Mouse (Mus musculus) spleen, embryonic (tissue): ENCODE measurements at regions not wholly inside any gene's neighbourhood (a gene's known extent, or its start where the extent isn't known, plus 50 kb on each side); places are given as distances from the start of the nearest gene placed in this dataset.

Experiments
- CTCF ChIA-PET: fragments of 350-600 bp; sonication (Branson Sonifier 250); formaldehyde crosslinking; loops from one replicate; lab custom pipeline; 2022; lab: Charles Lee

DNA sequence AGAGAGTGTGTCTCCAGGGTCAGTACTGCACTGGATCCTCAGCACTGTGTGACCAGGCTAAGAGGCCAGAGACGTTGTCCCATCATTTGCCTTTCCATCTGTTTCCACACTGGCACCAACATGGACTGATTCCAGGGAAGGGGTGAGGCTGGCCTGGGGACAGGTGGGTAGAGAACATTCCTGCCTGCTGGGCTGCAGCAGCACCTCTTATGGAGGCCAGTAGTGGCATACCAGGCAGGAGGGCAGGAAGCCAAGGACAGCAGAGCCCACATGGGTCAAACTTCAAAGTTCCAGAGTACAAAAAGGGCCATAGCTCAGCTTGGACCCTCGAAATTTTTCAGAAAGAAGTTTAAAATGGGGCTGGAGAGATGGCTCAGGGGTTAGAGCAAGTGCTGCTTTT is 115.4 kb upstream of the Ercc6l2 start:
- CTCF ChIA-PET: no interaction called here

DNA sequence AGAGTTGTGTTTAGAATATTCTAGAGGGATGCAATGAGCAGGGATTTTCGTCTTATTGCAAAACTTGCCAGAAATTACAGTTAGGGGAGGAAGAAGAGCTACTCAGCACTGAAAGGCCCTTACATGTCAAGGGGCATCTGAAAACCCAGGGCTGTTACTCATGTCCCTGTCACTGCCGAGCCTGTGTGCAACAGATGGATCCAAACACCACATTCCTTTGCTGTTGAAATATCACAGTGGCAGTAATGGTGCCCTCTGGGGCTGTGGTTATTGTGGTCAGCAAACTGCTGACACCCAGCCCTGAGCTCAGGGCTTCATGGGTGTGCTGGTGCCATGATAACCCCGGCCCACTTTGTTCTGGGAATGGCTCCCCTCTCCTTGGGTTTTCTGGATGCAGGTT is 114.3 kb upstream of the Ercc6l2 start:
- CTCF ChIA-PET: interaction anchor here (0.6 kb wide), 1 partner anchor 268 kb away, joined by 3 read pairs; no protein-coding TSS in a partner anchor

- CTCF ChIA-PET: interaction anchor here (0.6 kb wide), 1 partner anchor 269 kb away, joined by 3 read pairs; no protein-coding TSS in a partner anchor
Measured at GRCm38 (mm10) chr13:63701199-63702175, 113.6 kb upstream of the Ercc6l2 start.

DNA sequence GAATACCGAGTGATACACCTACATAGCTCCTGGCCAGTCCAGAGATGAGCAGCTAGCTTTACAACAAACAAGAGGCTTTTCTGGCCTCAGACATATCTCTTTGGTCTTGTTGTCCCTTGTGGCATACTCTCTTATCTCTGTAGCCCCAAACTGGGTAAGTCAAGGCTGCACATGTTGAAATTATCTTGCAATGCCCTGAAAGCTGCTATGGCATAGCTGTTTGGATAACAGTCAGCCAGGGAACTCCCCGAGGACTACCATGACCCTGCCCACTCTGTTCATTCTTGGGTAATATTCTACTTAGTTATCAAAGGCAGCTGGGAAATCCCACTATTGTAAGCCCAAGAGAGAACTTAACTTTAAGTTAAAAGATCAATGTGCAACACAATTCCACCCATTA is 106.5 kb upstream of the Ercc6l2 start:
- CTCF ChIA-PET: no interaction called here

GRCm38 (mm10) chr13:63713137-63713536 is 101.9 kb upstream of the Ercc6l2 start:
- CTCF ChIA-PET: no interaction called here

GRCm38 (mm10) chr13:63716498-63716897 is 98.5 kb upstream of the Ercc6l2 start:
- CTCF ChIA-PET: no interaction called here

DNA sequence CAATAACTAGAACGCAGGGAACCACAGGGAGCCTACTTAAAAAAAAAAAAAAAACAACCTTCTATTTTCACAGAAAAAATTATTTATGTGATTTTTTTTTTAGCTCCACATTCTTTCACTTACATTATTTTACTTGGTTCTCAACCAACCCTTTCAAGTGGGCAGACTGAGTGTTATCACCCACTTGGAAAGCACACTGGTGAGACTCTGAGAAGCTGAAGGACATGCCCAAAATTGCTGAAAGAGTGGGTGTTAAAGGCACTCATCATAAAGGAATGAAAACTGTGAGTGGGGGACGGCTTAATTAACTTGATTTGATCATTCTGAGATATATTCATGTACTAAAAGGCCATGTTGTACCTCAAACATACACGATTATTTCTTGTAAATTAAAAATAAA is 97.8 kb upstream of the Ercc6l2 start:
- CTCF ChIA-PET: interaction anchor here (0.7 kb wide), 1 partner anchor 21 kb away, joined by 5 read pairs; no protein-coding TSS in a partner anchor

GRCm38 (mm10) chr13:63718782-63719181 is 96.3 kb upstream of the Ercc6l2 start:
- CTCF ChIA-PET: no interaction called here

GRCm38 (mm10) chr13:63719351-63720207 is 95.5 kb upstream of the Ercc6l2 start:
- CTCF ChIA-PET: interaction anchor here (0.7 kb wide), 1 partner anchor 13 kb away, joined by 3 read pairs; no protein-coding TSS in a partner anchor

- CTCF ChIA-PET: interaction anchor here (0.7 kb wide), 1 partner anchor 12 kb away, joined by 3 read pairs; no protein-coding TSS in a partner anchor
Measured at GRCm38 (mm10) chr13:63720610-63721009, 94.4 kb upstream of the Ercc6l2 start.

DNA sequence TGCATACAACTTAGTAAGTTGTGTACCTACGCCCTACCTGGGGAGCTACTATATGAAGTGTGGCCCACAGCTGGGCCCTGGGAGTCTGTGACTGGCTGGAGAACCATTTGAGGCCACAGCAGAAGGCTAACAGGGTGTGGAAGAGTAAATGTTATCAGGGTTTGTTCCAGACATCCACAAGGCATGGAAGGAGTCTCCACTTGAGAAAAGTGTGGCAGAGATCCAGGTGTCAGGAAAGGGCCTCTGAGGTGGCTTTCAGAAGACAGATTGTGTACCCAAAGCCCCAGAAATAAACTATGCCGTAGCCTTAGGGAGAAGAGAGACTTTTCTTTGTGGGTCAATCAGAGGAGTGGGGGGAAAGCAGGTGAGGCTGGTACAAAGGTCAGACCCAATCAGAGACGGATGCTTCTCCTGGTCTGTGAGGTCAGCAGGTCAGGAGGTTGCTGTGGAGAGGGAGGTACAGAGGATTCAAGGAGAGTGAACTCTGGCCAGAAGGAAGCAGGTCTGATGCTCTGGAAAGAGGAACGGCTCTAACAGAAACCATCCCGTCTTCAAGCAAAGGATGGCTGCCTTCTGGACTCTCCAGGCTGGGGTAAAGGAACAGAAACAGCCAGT is 93.9 kb upstream of the Ercc6l2 start:
- CTCF ChIA-PET: no interaction called here

GRCm38 (mm10) chr13:63724293-63724692 is 90.7 kb upstream of the Ercc6l2 start:
- CTCF ChIA-PET: no interaction called here

DNA sequence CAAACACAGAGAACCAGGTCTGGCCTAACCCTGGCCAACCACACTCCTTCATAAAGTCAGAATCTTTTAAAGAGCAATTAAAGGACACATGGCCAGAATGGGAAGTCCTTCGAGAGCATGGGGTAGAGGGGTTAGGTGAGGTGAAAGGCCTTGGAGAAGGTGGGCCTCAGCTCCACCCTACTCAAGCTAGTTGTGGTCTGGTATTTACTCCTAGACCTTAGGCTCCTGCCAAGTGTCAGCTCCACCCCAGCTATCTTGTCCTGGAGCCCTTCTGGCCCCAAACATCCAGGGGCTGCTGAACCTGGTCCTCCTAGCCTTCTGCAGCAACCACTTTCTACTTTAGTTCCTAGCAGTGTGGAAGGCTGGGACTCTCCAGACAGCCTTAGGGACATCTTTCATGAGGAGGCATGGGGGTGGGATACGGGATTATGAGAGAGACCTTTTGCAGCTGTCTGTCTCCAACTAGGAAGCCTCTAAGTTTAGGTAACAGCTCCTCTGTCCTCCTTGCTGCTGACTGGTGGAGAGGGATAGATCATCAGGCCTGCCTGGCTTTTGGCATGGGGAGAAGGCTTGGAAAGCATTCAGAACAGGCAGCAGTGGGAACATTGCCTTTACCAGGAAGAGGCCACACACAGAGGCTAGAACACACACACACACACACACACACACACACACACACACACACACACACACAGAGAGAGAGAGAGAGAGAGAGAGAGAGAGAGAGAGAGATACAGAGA is 90.0 kb upstream of the Ercc6l2 start:
- CTCF ChIA-PET: no interaction called here

DNA sequence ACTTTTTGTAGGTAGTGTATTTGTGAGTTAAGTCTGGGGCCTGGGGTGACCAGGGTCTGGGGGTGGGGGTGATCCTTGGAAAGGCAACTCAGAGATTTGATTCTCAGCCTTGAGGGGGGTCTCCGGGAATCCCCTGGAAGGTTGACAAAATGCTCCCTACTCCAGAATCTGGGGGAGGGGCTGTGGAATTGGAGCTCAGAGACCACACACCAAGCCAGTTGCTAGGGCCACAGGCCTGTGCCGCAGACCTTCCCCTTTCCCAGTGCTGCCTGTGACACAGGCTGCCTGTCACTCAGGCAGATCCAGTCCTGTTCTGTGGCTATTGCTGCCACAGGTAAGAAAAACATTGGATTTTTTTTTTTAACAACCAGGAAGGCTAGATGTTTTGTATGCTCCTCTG is 89.0 kb upstream of the Ercc6l2 start:
- CTCF ChIA-PET: no interaction called here

- CTCF ChIA-PET: no interaction called here
Measured at GRCm38 (mm10) chr13:63726509-63726908, 88.5 kb upstream of the Ercc6l2 start.

GRCm38 (mm10) chr13:63735739-63736138 is 79.3 kb upstream of the Ercc6l2 start:
- CTCF ChIA-PET: no interaction called here

DNA sequence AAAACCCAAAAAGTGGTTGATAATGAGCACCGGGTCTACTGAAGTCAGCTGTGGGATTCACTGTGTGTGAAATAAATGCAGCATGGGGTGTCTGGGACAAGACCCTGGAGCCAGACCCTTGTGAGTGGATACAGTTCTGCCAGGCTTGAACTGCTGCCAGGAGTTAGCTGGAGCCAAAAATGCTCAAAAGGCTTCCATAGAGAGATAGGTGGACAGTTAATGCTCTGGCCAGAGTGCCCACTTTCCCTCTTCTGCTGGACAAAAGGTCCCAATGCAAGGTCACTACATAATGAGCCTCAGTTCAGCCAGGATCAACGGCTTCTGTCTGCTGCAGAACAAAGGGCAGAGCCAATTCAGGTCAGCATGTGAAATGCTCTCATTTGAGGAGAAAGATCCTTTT is 73.2 kb upstream of the Ercc6l2 start:
- CTCF ChIA-PET: no interaction called here

- CTCF ChIA-PET: no interaction called here
Measured at GRCm38 (mm10) chr13:63748788-63749187, 66.3 kb upstream of the Ercc6l2 start.

GRCm38 (mm10) chr13:63749997-63750396 is 65.0 kb upstream of the Ercc6l2 start:
- CTCF ChIA-PET: no interaction called here

DNA sequence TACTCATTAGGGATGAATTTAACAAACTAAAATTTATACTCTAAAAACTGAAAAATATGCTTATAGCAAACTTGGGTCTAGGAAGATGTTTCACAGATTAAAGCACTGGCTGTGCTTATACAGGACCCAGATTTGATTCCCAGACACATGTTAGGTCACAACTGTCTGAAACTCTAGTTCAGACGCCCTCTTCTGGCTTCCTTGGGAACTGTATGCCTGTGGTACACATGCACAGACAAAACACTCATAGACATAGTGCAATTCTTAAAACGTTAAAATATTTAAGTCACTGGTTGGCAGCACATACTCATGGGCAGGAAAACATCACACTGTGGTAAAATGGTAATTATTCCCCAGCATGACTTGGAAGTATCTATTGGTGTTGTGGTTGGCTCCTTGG is 63.8 kb upstream of the Ercc6l2 start:
- CTCF ChIA-PET: no interaction called here

DNA sequence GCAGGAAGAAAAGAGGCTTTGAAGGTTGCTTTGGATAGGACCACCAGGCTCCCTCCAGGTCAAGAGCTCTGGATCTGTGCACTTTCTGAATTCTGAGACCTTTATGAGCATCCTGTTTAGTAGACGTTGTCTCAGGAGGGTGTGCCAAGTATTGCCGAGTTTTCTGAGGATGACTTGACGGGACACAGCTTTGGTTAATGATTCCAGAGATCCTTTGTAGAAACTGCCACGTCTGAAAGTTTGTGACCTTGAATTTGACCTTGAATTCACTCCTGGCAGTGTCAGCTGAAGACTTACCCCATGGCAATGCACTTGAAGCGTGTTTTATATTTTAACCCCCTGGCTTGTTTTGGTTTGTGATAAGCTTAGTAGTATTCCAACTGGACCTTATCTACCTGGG is 58.0 kb upstream of the Ercc6l2 start:
- CTCF ChIA-PET: no interaction called here
